Mouse (Mus musculus) heart, adult 2 months (tissue): ENCODE data around the gene Exoc4.

Source experiments
- CTCF ChIP-seq: fragments of 200-600 bp; IDR thresholded peaks from 2 replicates; pipeline ENCODE4 v1.8.1; 2022; ENCODE audit warnings: antibody characterized with exemption, mild to moderate bottlenecking, moderate library complexity
- POLR2A ChIP-seq: fragments of 200-500 bp; IDR thresholded peaks from 2 replicates; pipeline ENCODE4 v1.6.1; 2011; ENCODE audit warnings: mild to moderate bottlenecking, low read depth, low read length, control low read depth; ENCODE audit not compliant: insufficient read depth

DNA sequence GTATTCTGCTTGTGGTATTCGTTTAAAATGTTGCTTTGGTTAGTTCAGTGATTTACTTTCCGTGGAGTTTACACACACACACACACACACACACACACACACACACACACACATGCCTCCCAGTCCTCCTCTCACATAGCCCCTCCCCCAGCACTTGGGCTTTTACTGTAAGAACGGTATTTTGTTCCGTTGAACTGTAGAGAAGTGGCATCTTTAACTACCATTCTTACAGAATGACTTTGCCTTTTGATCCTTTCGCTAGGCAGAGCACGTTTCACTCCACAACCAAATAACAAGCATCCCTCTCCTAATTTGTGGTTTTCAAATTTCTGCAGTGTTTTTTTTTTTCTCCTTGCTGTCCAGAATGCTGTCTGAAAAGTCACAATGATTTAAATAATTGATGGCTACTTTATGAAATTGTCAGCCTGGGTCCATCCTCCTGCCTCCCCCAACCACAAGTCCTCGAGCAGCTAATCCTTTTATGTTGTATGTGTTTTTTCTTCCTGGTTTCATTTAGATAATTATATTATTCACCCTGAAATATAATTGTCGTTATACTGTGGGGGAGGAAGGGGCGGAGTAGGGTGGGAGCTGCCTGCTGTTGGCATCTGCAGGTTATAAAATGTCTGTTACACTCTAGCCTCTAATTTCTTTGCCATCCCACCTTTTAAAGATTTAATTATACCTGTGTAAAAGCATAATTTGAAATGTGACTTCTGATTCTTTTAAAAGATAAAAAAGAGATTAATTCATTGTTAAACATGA, 523.8 kb downstream of the Exoc4 start:
- no peak for TF ChIP-seq CTCF
- no peak for TF ChIP-seq POLR2A
